Mouse (Mus musculus): ENCODE data around the gene Timm8a2.

Gene Timm8a2

GRCm38 (mm10) chr14:122012193-122012592 is 22.3 kb upstream of the Timm8a2 start:
- DNase-seq (ENCODE audit: low read depth) = no peak

- DNase-seq (ENCODE audit: low read depth) = no peak
Measured at GRCm38 (mm10) chr14:122012814-122013213, 21.7 kb upstream of the Timm8a2 start.

- DNase-seq (ENCODE audit: low read depth) = no peak
Measured at GRCm38 (mm10) chr14:122013417-122013951, 21.0 kb upstream of the Timm8a2 start.

GRCm38 (mm10) chr14:122017958-122018357 is 16.5 kb upstream of the Timm8a2 start:
- DNase-seq (ENCODE audit: low read depth) = no peak

- no peak for DNase-seq (ENCODE audit: low read depth)
Measured at GRCm38 (mm10) chr14:122019389-122019788, 15.1 kb upstream of the Timm8a2 start.

GRCm38 (mm10) chr14:122020567-122020966 is 13.9 kb upstream of the Timm8a2 start:
- DNase-seq (ENCODE audit: low read depth) = no peak

GRCm38 (mm10) chr14:122023054-122023453 is 11.4 kb upstream of the Timm8a2 start:
- no peak for DNase-seq (ENCODE audit: low read depth)

- DNase-seq (ENCODE audit: low read depth) = no peak
Measured at GRCm38 (mm10) chr14:122023928-122024327, 10.5 kb upstream of the Timm8a2 start.

- no peak for DNase-seq (ENCODE audit: low read depth)
Measured at GRCm38 (mm10) chr14:122028926-122029745, 5.3 kb upstream of the Timm8a2 start.

- no peak for DNase-seq (ENCODE audit: low read depth)
Measured at GRCm38 (mm10) chr14:122029851-122030250, 4.6 kb upstream of the Timm8a2 start.

GRCm38 (mm10) chr14:122032045-122032444 is 2.4 kb upstream of the Timm8a2 start:
- no peak for DNase-seq (ENCODE audit: low read depth)

- no peak for DNase-seq (ENCODE audit: low read depth)
Measured at GRCm38 (mm10) chr14:122035181-122035580, 707 bp downstream of the Timm8a2 start.

- DNase-seq (ENCODE audit: low read depth) = no peak
Measured at GRCm38 (mm10) chr14:122035860-122036259, 1.4 kb downstream of the Timm8a2 start.

- DNase-seq (ENCODE audit: low read depth) = no peak
Measured at GRCm38 (mm10) chr14:122038874-122039647, 4.6 kb downstream of the Timm8a2 start.

- no peak for DNase-seq (ENCODE audit: low read depth)
Measured at GRCm38 (mm10) chr14:122041413-122041825, 6.9 kb downstream of the Timm8a2 start.

- no peak for DNase-seq (ENCODE audit: low read depth)
Measured at GRCm38 (mm10) chr14:122042142-122042694, 7.7 kb downstream of the Timm8a2 start.

- no peak for DNase-seq (ENCODE audit: low read depth)
Measured at GRCm38 (mm10) chr14:122047784-122048183, 13.3 kb downstream of the Timm8a2 start.

- no peak for DNase-seq (ENCODE audit: low read depth)
Measured at GRCm38 (mm10) chr14:122048816-122049215, 14.3 kb downstream of the Timm8a2 start.

- no peak for DNase-seq (ENCODE audit: low read depth)
Measured at GRCm38 (mm10) chr14:122052896-122053635, 18.6 kb downstream of the Timm8a2 start.

GRCm38 (mm10) chr14:122056871-122057270 is 22.4 kb downstream of the Timm8a2 start:
- DNase-seq (ENCODE audit: low read depth) = no peak

GRCm38 (mm10) chr14:122057941-122058346 is 23.5 kb downstream of the Timm8a2 start:
- DNase-seq (ENCODE audit: low read depth) = no peak

- peak; percentile 76 for DNase-seq (ENCODE audit: low read depth)
Measured at GRCm38 (mm10) chr14:122060642-122061041, 26.2 kb downstream of the Timm8a2 start.
